Mouse (Mus musculus): ENCODE results near the gene Cacng7. TPM values are rescaled to one million over a fixed set of nuclear protein-coding genes. Genes with fewer than 3 reads are reported as not detected.
A peak's percentile ranks its signal among the peaks of the same experiment; 100 is the strongest.
"Not testable (repeated sequence)": the region's sequence is repeated elsewhere in the genome, so short reads cannot be mapped to it uniquely, and the experiment has no call there.

Gene Cacng7
- polyA plus RNA-seq, 1 experiment from 2014 or later, result 3.8 TPM

GRCm38 (mm10) chr7:3291197-3291596 is 41.6 kb upstream of the Cacng7 start:
- peaks cover 7% of the 10 kb centered on the region for H3K4me1 ChIP-seq (ENCODE audit: control insufficient read depth, insufficient read depth, low read length)
- H3K4me3 ChIP-seq (ENCODE audit: low read depth, low read length), result peak overlapping the region; percentile 48; the same call in 1 of the 2 replicates
- no peak for ATAC-seq
- no peak overlapping the region for H3K27ac ChIP-seq (ENCODE audit: low read depth, low read length)
- no peaks in the 10 kb centered on the region for H3K9me3 ChIP-seq (replicated peaks; ENCODE audit: control insufficient read depth, low read length)
- H3K36me3 ChIP-seq (ENCODE audit: control insufficient read depth, insufficient read depth, low read length), result peaks cover 16% of the 10 kb centered on the region; the same call in 1 of the 2 replicates
- H3K27me3 ChIP-seq (replicated peaks; ENCODE audit: control insufficient read depth, insufficient read depth, low read length), result no peaks in the 10 kb centered on the region
- 59% methylated on average over 6 of the region's 6 CpGs for WGBS
- DNase-seq (ENCODE audit: low spot score), result no peak
- H3K4me2 ChIP-seq (ENCODE audit: low read length), result peak overlapping the region; percentile 69
- no peak overlapping the region; the same call in 1 of the 2 replicates for H3K9ac ChIP-seq (ENCODE audit: low read length)

GRCm38 (mm10) chr7:3291764-3292163 is 41.0 kb upstream of the Cacng7 start:
- ATAC-seq, result no peak
- 82% methylated on average over 3 of the region's 3 CpGs for WGBS
- no peak for DNase-seq (ENCODE audit: low spot score)
- no peaks in the 10 kb centered on the region for H3K9me3 ChIP-seq (replicated peaks; ENCODE audit: control insufficient read depth, low read length)
- no peak overlapping the region for H3K27ac ChIP-seq (ENCODE audit: low read depth, low read length)
- no peak overlapping the region for H3K9ac ChIP-seq (ENCODE audit: low read length)
- H3K4me1 ChIP-seq (ENCODE audit: control insufficient read depth, insufficient read depth, low read length), result peaks cover 7% of the 10 kb centered on the region
- H3K27me3 ChIP-seq (replicated peaks; ENCODE audit: control insufficient read depth, insufficient read depth, low read length), result no peaks in the 10 kb centered on the region
- no peak overlapping the region for H3K4me3 ChIP-seq (ENCODE audit: low read depth, low read length)
- H3K4me2 ChIP-seq (ENCODE audit: low read length), result no peak overlapping the region
- peaks cover 22% of the 10 kb centered on the region for H3K36me3 ChIP-seq (ENCODE audit: control insufficient read depth, insufficient read depth, low read length)

GRCm38 (mm10) chr7:3292271-3292670 is 40.5 kb upstream of the Cacng7 start:
- H3K4me1 ChIP-seq (ENCODE audit: control insufficient read depth, insufficient read depth, low read length); H3K4me2 ChIP-seq (ENCODE audit: low read length); H3K9ac ChIP-seq (ENCODE audit: low read length); H3K9me3 ChIP-seq (replicated peaks; ENCODE audit: control insufficient read depth, low read length); ATAC-seq; H3K27me3 ChIP-seq (replicated peaks; ENCODE audit: control insufficient read depth, insufficient read depth, low read length); DNase-seq (ENCODE audit: low spot score); H3K27ac ChIP-seq (ENCODE audit: low read depth, low read length); H3K4me3 ChIP-seq (ENCODE audit: low read depth, low read length): not testable (repeated sequence)
- peaks cover 27% of the 10 kb centered on the region for H3K36me3 ChIP-seq (ENCODE audit: control insufficient read depth, insufficient read depth, low read length)
- WGBS, result 84% methylated on average over 12 of the region's 12 CpGs

GRCm38 (mm10) chr7:3292791-3293190 is 40.0 kb upstream of the Cacng7 start:
- DNase-seq (ENCODE audit: low spot score) (peak; percentile 37), ATAC-seq (no peak)
- no peak overlapping the region; the same call in 1 of the 2 replicates for H3K4me3 ChIP-seq (ENCODE audit: low read depth, low read length)
- H3K4me2 ChIP-seq (ENCODE audit: low read length), result peak overlapping the region; percentile 39
- H3K27me3 ChIP-seq (replicated peaks; ENCODE audit: control insufficient read depth, insufficient read depth, low read length), result no peaks in the 10 kb centered on the region
- no peak overlapping the region for H3K27ac ChIP-seq (ENCODE audit: low read depth, low read length)
- peaks cover 7% of the 10 kb centered on the region for H3K4me1 ChIP-seq (ENCODE audit: control insufficient read depth, insufficient read depth, low read length)
- WGBS, result 6% methylated on average over 13 of the region's 14 CpGs
- H3K36me3 ChIP-seq (ENCODE audit: control insufficient read depth, insufficient read depth, low read length), result peaks cover 32% of the 10 kb centered on the region
- H3K9ac ChIP-seq (ENCODE audit: low read length), result peak overlapping the region; percentile 48
- H3K9me3 ChIP-seq (replicated peaks; ENCODE audit: control insufficient read depth, low read length), result no peaks in the 10 kb centered on the region

GRCm38 (mm10) chr7:3294794-3295193 is 38.0 kb upstream of the Cacng7 start:
- Histone ChIP-seq H3K4me3 (ENCODE audit: low read depth, low read length) (no peak overlapping the region), H3K4me2 (ENCODE audit: low read length) (no peak overlapping the region), H3K4me1 (ENCODE audit: control insufficient read depth, insufficient read depth, low read length) (peaks cover 6% of the 10 kb centered on the region), H3K9me3 (replicated peaks; ENCODE audit: control insufficient read depth, low read length) (no peaks in the 10 kb centered on the region), H3K27ac (ENCODE audit: low read depth, low read length) (no peak overlapping the region), H3K9ac (ENCODE audit: low read length) (no peak overlapping the region), H3K27me3 (replicated peaks; ENCODE audit: control insufficient read depth, insufficient read depth, low read length) (no peaks in the 10 kb centered on the region), H3K36me3 (ENCODE audit: control insufficient read depth, insufficient read depth, low read length) (peaks cover 37% of the 10 kb centered on the region)
- no peak for ATAC-seq
- 89% methylated on average over 1 of the region's 1 CpGs for WGBS
- no peak for DNase-seq (ENCODE audit: low spot score)

GRCm38 (mm10) chr7:3295321-3296110 is 37.2 kb upstream of the Cacng7 start:
- H3K4me3 ChIP-seq (ENCODE audit: low read depth, low read length), result no peak overlapping the region
- H3K27ac ChIP-seq (ENCODE audit: low read depth, low read length), result no peak overlapping the region
- no peak for DNase-seq (ENCODE audit: low spot score)
- H3K9me3 ChIP-seq (replicated peaks; ENCODE audit: control insufficient read depth, low read length), result no peaks in the 10 kb centered on the region
- H3K36me3 ChIP-seq (ENCODE audit: control insufficient read depth, insufficient read depth, low read length), result peaks cover 37% of the 10 kb centered on the region
- no peaks in the 10 kb centered on the region for H3K27me3 ChIP-seq (replicated peaks; ENCODE audit: control insufficient read depth, insufficient read depth, low read length)
- no peak for ATAC-seq
- 87% methylated on average over 5 of the region's 5 CpGs for WGBS
- no peak overlapping the region for H3K9ac ChIP-seq (ENCODE audit: low read length)
- no peak overlapping the region for H3K4me2 ChIP-seq (ENCODE audit: low read length)
- H3K4me1 ChIP-seq (ENCODE audit: control insufficient read depth, insufficient read depth, low read length), result peaks cover 4% of the 10 kb centered on the region

GRCm38 (mm10) chr7:3296711-3297110 is 36.0 kb upstream of the Cacng7 start:
- H3K9ac ChIP-seq (ENCODE audit: low read length), result no peak overlapping the region
- H3K36me3 ChIP-seq (ENCODE audit: control insufficient read depth, insufficient read depth, low read length), result peaks cover 37% of the 10 kb centered on the region
- no peak for ATAC-seq

GRCm38 (mm10) chr7:3299941-3300617 is 32.7 kb upstream of the Cacng7 start:
- H3K27ac ChIP-seq (ENCODE audit: low read depth, low read length), result no peak overlapping the region
- no peak for ATAC-seq
- peaks cover 29% of the 10 kb centered on the region for H3K36me3 ChIP-seq (ENCODE audit: control insufficient read depth, insufficient read depth, low read length)
- peaks cover 13% of the 10 kb centered on the region for H3K27me3 ChIP-seq (replicated peaks; ENCODE audit: control insufficient read depth, insufficient read depth, low read length)
- no peak overlapping the region for H3K4me2 ChIP-seq (ENCODE audit: low read length)
- H3K4me3 ChIP-seq (ENCODE audit: low read depth, low read length), result no peak overlapping the region
- DNase-seq (ENCODE audit: low spot score), result no peak
- peaks cover 17% of the 10 kb centered on the region for H3K4me1 ChIP-seq (ENCODE audit: control insufficient read depth, insufficient read depth, low read length)
- H3K9me3 ChIP-seq (replicated peaks; ENCODE audit: control insufficient read depth, low read length), result no peaks in the 10 kb centered on the region
- H3K9ac ChIP-seq (ENCODE audit: low read length), result no peak overlapping the region
- WGBS, result 49% methylated on average over 7 of the region's 7 CpGs

More at GRCm38 (mm10) chr7:3296711-3297110, 36.0 kb upstream of the Cacng7 start:
- H3K4me2 ChIP-seq (ENCODE audit: low read length), result no peak overlapping the region
- no peaks in the 10 kb centered on the region for H3K9me3 ChIP-seq (replicated peaks; ENCODE audit: control insufficient read depth, low read length)
- H3K4me3 ChIP-seq (ENCODE audit: low read depth, low read length), result no peak overlapping the region
- H3K4me1 ChIP-seq (ENCODE audit: control insufficient read depth, insufficient read depth, low read length), result peaks cover 4% of the 10 kb centered on the region
- WGBS, result 95% methylated on average over 16 of the region's 16 CpGs
- peaks cover 10% of the 10 kb centered on the region for H3K27me3 ChIP-seq (replicated peaks; ENCODE audit: control insufficient read depth, insufficient read depth, low read length)
- DNase-seq (ENCODE audit: low spot score), result no peak
- no peak overlapping the region for H3K27ac ChIP-seq (ENCODE audit: low read depth, low read length)

Data from forebrain, embryonic 14.5 days (tissue).